Mouse (Mus musculus) E14TG2a.4 (cell line): ENCODE data around the gene Ccdc62.

Source experiments
- CTCF ChIP-seq: conservative IDR thresholded peaks from 2 replicates; pipeline ENCODE4 v1.5.1; 2014; ENCODE audit warnings: low read length
- POU5F1 ChIP-seq: IDR thresholded peaks from 2 replicates; pipeline ENCODE4 v1.6.1; 2014; ENCODE audit warnings: low read length, borderline replicate concordance

DNA sequence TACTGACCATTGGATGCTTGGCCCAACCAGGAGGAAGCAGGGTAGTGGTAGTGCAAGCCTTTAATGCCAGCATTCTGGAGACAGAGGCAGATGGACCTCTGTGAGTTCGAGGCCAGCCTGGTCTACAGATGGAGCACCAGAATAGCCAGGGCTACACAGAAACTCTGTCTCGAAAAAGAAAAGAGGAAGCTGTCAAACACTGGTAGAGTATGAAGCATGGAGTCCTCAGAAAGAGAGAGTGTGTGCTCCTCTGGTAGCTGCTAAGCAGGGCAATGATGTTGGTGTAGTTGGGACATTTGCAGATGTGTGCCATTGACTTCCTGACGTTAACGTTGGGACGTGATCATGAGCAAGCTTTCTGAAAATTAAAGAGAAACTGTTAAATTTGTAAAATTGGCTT lies 8.0 kb downstream of the Ccdc62 start:
- TF ChIP-seq CTCF: no peak
- no peak for TF ChIP-seq POU5F1
